ENCODE assay signal across 18 mouse cellular contexts in genomic region chr14:45140344-45141080, GRCm38 (mm10).
DNase-seq lines count a peak whose midpoint lies in the region; ATAC-seq and TF ChIP-seq lines count a peak whose summit lies in the region.
"Had no signal": no experiment of that assay in that cellular context is flagged by ENCODE, and none has a peak within 500 bp of the region (broad histone marks: within the 10 kb centered on the region; RNA-seq: fewer than 3 reads in every experiment).

No protein-coding gene starts in this region.

- no peaks in the 10 kb centered on the region for H3K36me3 ChIP-seq in kidney, postnatal 0 days (ENCODE audit: insufficient read depth, low read length)
- no peaks in the 10 kb centered on the region for H3K36me3 ChIP-seq in liver, embryonic 12.5 days
- H3K36me3 ChIP-seq: liver, embryonic 15.5 days had no signal

- H3K27ac ChIP-seq in kidney, postnatal 0 days = no peak overlapping the region
- H3K27ac ChIP-seq in liver, embryonic 12.5 days = no peak overlapping the region
- H3K27ac ChIP-seq: layer of hippocampus, adult 2 months; liver, embryonic 15.5 days; stomach, postnatal 0 days had no signal

- TF ChIP-seq CTCF in kidney, postnatal 0 days (IDR thresholded peaks at IDR 0.05; ENCODE audit: low read depth) = no peak

- H3K4me2 ChIP-seq in kidney, postnatal 0 days (ENCODE audit: low read length) = no peak overlapping the region
- H3K4me2 ChIP-seq in liver, embryonic 12.5 days = no peak overlapping the region
- H3K4me2 ChIP-seq: liver, embryonic 15.5 days had no signal

- no peak for ATAC-seq in kidney, postnatal 0 days (replicated peaks; ENCODE audit: low FRiP score, low read depth)
- no peak for ATAC-seq in liver, embryonic 12.5 days
- ATAC-seq: inflammation-experienced regulatory T-cells, adult 6 months; Patski had no signal

- WGBS in kidney, postnatal 0 days = 71% methylated on average over 17 of the region's 17 CpGs
- 61% methylated on average over 17 of the region's 17 CpGs for WGBS in liver, embryonic 12.5 days (ENCODE audit: insufficient replicate concordance)

- no peaks in the 10 kb centered on the region for H3K9me3 ChIP-seq in kidney, postnatal 0 days (replicated peaks; ENCODE audit: low read length)
- no peaks in the 10 kb centered on the region for H3K9me3 ChIP-seq in liver, embryonic 12.5 days (replicated peaks)
- H3K9me3 ChIP-seq: liver, embryonic 15.5 days had no signal

- DNase-seq in adrenal gland, postnatal 10 days = peak; percentile 6
- no peak for DNase-seq in adrenal gland, postnatal 25 days
- peak; percentile 17 for DNase-seq in kidney, postnatal 0 days (ENCODE audit: low spot score)
- DNase-seq in kidney, adult 11 months = no peak
- DNase-seq in lung, postnatal 10 days = peak; percentile 43
- DNase-seq in lung, postnatal 25 days (ENCODE audit: low spot score) = no peak
- peak; percentile 23 for DNase-seq in layer of hippocampus, adult 9-11 months
- DNase-seq: cerebellum, postnatal 25 days; gastrocnemius, postnatal 10 days; heart, postnatal 36 days; thymus, postnatal 4 days had no signal

- H3K27me3 ChIP-seq in kidney, postnatal 0 days (ENCODE audit: insufficient read depth, low read length) = no peaks in the 10 kb centered on the region
- no peaks in the 10 kb centered on the region for H3K27me3 ChIP-seq in liver, embryonic 12.5 days (replicated peaks)
- H3K27me3 ChIP-seq: liver, embryonic 15.5 days; Patski had no signal

- H3K4me3 ChIP-seq in kidney, postnatal 0 days (replicated peaks; ENCODE audit: low read depth, low read length) = no peak overlapping the region
- no peak overlapping the region for H3K4me3 ChIP-seq in liver, embryonic 12.5 days
- H3K4me3 ChIP-seq: layer of hippocampus, adult 2 months; liver, embryonic 15.5 days; myocyte had no signal

- no peaks in the 10 kb centered on the region for H3K4me1 ChIP-seq in kidney, postnatal 0 days (replicated peaks; ENCODE audit: insufficient read depth, low read length)
- no peaks in the 10 kb centered on the region for H3K4me1 ChIP-seq in liver, embryonic 12.5 days
- H3K4me1 ChIP-seq: liver, embryonic 15.5 days had no signal

- no peak overlapping the region for H3K9ac ChIP-seq in kidney, postnatal 0 days (ENCODE audit: low read depth, low read length)
- no peak overlapping the region for H3K9ac ChIP-seq in liver, embryonic 12.5 days
- H3K9ac ChIP-seq: liver, embryonic 15.5 days had no signal

Comparison
In these comparisons a context has a peak if more than half of its experiments do, and no peak if none do; other contexts are left out.
1. DNase-seq: peak in adrenal gland, postnatal 10 days (single experiment), kidney, postnatal 0 days (single experiment), lung, postnatal 10 days (single experiment) and layer of hippocampus, adult 9-11 months (single experiment); none in adrenal gland, postnatal 25 days (single experiment), kidney, adult 11 months (single experiment) and lung, postnatal 25 days (single experiment).